Mouse (Mus musculus) C2C12 (cell line): ENCODE data around the gene Rasgrp3.

Experiments
- CEBPB ChIP-seq: IDR thresholded peaks from one replicate; pipeline ENCODE4 v1.6.1; 2011; ENCODE audit warnings: low read depth, mild to moderate bottlenecking, control low read depth, moderate library complexity
- CTCF ChIP-seq: IDR thresholded peaks from one replicate; pipeline ENCODE4 v1.5.1; 2011; ENCODE audit not compliant: control insufficient read depth, insufficient read depth, insufficient read length
- FOSL1 ChIP-seq: IDR thresholded peaks from one replicate; pipeline ENCODE4 v1.8.0; 2011; ENCODE audit warnings: mild to moderate bottlenecking, low read length; ENCODE audit not compliant: poor library complexity, insufficient read depth, severe bottlenecking
- MAX ChIP-seq: IDR thresholded peaks from one replicate; pipeline ENCODE4 v1.6.1; 2011; ENCODE audit warnings: mild to moderate bottlenecking, control low read depth
- USF1 ChIP-seq: IDR thresholded peaks from one replicate; pipeline ENCODE4 v1.6.1; 2011; ENCODE audit warnings: low read depth, mild to moderate bottlenecking, control low read depth, moderate library complexity

- no peak for TF ChIP-seq CTCF
- TF ChIP-seq FOSL1, result no peak
- TF ChIP-seq USF1, result no peak
- no peak for TF ChIP-seq MAX
- TF ChIP-seq CEBPB, result no peak
Measured at GRCm38 (mm10) chr17:75435599-75435998, at the start of gene Rasgrp3.
